Mouse (Mus musculus) forelimb bud, embryonic 11.5 days (tissue): ENCODE results near the gene Dcun1d3.

Experiments
- DNase-seq: peaks from one replicate; pipeline ENCODE4 v3.0.0-alpha.2; 2012; ENCODE audit warnings: low read depth, low spot score

Gene Dcun1d3

DNA sequence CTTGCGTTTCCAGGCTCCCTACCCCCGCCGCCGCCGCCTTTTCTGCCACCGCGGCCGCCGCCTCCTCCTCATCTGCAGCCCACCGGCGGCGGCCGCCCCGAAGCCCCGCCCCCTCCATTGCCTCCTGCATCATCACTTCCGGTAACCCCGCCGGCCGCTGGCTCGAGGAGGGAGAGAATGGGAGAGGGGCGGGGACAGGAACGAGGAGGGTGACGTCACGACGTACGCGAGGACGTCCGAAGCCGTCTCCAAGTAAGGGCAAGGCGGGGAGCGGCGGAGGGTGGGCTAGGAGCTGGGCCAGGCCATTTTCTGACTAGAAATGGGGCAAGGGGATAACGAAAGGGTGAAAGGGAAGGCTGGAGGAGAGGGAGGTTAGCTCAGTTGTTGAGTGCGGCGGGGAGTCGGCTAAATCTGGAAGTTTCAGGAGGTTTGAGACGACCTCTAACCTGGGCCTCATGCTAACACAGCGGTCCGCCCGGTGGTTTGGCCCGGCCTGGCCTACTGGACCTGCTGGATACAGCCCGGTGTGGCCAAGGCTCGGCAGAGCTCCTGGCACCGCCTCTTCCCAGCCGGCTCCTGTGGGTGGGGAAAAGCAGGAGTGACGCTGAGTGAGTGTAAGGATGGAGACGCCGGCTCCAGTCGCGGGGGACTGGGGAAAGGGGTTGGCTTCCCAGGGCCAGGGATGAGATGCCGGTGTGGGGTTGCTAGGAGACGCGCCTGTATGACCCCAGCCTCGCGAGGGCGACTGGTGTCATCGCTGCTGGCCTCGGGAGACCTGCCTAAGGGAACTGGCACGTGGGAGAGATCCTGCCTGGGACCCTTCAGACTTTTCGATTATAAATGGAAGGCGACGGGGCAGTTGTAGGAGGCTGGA, at the start of gene Dcun1d3, which contains the start of gene Lyrm1:
Dcun1d3 (minus strand) TSS at position 660 of the 874 bp plus-strand sequence.
Lyrm1 (plus strand) TSS at position 223 of the 874 bp plus-strand sequence.
- DNase-seq: peak; percentile 98

DNA sequence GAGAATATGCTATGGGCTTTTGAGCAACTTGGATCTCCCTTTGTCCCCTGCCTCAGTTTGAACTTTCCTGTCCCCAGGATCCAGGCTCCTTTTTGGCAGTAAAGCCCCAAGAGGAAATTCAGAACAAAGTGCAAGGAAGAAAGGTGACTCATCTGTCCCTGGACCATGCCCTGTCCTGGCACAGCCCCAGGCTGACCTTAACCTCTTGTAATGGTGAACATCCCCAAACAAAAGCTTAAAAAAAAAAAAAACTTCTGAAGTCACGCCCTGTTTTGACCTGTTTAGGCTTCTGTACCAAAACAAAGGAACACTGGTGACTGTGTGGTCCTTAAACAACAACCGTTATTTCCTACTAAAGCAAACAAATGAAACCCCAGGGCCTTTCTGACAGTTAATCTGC, 45.5 kb upstream of the Dcun1d3 start:
- no peak for DNase-seq

DNA sequence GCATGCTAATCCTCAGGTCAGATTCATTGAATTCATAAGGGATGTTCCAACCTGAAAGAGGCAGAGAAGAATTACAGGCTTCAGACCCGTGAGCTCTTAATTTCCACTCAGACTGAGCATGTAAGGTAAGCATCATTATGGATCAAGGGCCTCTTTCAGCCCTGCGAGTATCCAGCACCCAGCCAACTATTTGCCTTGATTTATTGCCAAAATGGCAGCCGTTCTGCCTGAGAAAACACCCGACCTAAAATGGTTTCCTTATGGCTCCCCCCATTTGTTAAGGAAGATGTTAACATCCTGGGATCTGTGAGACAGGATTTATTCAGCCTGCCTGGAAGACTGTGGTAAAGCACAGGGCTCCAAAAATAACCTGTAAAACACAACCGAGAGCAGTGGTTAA, 40.9 kb upstream of the Dcun1d3 start:
- no peak for DNase-seq

DNA sequence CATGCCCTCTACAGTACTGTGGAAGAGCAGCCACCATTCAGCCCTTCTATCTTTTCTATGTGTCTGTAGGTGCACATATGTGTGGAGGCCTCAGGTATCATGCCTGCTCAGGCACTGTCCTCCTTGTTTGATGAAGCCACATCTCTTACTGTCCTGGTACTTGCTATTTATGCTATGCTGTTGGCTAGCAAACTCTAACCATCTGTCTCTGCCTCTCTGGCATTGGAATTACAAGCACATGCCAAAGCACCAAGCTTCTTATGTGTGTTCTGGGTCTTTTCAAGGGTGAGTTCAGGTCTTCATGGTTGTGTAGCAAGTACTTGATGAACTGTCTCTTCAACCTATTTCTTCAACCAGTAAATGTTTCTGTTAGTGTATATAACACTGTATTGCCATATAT, 40.2 kb upstream of the Dcun1d3 start:
- DNase-seq: no peak

DNA sequence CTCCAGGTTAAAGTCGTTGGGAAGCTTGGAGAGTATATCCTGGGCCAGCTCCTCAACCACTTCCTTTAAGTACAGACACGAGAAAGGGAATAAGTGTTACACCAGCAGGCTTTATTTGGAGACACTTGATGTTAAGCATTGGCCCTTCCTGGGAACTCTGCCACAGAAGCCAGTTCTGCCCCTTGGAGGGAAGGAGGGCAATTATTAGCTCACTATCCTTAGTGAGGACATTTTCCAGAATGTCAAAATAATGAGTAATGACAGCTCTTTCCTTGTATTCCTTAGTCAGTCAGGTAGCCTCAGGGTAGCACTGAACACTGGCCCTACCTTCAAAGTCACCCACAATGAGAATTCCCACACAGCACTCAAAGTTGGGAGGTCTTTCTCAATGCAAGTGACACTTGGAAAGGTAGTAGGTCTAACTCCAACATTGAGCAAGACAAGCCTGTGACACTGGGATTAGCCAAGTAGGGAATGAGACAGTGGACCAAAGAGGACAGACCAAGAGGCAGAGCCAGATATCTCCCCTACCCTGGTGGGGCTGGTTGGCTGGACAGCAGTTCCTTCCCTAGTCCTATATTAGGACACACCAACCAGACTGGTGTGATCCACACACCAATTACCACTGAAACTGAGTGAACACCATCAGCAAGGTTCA, 32.8 kb upstream of the Dcun1d3 start:
- no peak for DNase-seq

DNA sequence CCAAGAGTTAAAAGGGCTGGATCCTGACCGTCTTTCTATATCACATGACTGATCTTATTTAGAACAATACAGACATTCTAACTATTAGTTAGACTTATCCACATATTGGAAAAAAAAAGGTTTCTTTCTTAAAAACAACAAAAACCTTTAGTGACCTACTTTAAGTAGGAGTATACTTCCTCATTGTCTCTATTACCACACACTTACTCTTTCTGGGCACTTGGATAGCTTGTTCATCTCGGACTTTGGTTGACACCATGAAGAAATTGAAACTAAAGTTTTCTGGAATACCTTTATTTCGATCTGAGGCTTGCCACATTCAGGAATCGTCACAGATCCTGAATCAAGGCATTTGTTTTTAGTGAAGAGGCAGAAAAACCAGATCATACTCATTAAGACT, 25.0 kb upstream of the Dcun1d3 start:
- no peak for DNase-seq

DNA sequence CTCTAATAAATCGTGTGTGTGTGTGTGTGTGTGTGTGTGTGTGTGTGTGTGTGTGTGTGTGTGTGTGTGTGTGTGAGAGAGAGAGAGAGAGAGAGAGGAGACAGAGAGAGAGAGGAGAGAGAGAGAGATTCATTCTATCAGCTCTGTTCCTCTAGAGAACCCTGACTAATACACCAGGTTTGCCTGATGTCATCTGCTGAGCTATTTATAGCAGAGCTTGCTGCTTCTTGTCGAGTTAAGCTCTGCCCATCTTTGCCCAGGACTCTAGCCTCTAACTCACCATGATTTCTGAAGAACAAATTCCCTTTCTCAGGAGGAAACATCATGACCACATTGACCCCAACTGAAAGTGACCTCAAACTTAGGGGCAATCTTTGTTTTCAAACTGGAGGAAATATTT, 24.4 kb upstream of the Dcun1d3 start:
- no peak for DNase-seq

DNA sequence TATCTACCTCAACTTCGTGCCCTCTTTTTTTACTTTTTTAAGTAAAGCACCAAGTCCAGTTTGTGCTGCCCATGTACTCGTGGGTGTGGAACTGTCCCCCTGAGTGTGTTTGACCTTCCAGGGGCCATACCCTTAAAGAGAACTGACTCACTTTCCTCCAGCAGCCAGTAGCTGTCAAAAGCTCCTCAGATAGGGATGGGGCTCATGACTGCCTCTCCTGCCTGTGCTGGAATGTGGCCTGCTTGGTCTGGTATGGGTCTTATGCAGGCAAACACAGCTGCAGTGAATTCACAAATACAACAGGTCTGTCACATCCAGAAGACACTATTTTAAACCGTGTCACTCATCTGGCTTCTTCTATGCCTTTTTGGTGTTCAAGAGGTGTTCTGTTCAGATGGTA, 15.6 kb upstream of the Dcun1d3 start:
- DNase-seq: no peak

DNA sequence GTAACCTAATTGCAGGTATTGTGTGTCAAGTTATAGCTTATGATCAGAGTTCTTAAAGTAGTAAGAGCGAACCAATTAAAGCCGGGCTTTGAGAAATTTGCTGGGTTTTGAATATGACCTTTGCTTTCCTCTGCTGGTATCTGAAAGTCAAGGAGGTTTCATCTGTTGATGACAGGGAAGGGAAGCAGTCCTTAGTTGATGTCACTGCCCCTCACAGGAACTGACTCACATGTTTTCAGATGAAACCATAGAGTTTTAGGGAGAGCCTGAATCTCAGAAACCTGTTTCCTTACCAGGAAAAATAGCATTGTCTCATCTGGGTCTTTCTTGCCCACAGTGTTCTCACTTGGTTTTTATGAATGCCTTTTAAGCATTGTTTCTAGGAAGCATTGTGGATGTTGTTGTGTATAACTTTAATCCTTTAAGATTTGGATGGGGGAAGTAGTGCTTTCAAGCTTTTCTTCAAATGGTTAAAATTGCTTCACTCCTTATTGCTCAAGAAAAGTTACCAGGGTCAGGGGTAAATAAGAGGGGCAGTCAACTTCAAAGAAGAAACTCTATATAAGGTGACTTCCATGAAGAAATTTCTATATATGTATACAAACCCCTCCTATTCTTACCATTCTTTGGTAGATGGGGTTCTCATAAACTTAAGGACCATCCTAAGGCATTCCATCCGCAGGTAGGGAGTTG, 10.6 kb upstream of the Dcun1d3 start:
- DNase-seq: no peak

DNA sequence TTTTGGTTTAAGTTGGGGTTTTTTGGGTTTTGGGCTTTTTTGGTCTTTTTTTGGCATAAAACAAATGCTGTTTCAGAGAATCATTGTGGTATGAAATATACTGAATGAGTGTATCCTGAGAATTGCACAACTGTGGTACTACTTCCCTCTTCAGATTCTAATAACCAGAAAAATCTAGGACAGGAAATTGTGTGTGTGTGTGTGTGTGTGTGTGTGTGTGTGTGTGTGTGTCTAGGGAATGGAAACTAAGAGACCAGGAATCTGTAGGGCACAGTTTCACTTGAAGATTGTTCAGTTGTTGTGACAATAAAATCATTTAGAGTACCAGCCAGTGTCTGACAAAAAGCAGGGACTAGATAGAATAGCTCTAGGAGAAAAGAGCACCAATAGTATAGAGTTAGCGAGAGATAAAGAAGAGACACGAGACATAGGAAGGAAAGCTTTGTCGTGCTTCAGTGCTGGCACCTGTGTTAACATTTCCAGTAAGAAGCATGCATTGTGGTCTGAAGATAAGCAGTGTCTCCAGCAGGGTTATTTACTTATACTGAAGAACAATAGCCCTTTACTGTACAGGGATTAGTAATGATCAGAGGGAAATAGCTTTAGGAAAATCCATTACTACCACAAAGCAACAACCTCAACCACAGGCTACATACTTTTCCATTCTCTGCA, 3.4 kb upstream of the Dcun1d3 start:
- no peak for DNase-seq

DNA sequence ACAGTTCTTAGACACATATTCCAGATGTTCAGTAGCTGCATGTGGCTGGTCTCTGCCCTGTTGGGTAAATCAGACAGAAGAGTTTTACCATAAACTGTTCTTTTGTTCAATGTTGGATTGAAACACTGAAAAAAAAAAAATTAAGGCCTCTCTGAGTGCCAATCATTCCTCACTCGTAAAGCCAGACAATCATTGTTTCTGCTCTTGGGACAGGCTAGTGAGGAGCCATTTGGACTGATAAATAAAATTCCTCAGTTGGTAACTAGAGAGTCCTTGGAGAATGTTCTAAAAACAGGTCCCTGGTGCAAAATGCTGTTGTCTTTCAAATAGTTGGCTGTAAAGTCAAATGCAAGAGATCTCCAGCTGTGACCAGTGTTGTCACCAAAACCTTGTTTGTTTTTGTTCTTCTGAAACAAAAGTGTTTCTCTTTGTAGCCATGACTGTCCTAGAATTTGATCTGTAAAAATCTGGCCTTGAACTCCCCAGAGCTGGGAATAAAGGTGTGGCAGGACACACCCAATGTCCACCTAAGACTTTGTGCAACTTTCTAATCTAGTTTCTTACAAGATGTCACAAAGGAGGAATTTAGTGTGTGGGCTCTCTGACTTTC, 2.3 kb upstream of the Dcun1d3 start:
- no peak for DNase-seq

DNA sequence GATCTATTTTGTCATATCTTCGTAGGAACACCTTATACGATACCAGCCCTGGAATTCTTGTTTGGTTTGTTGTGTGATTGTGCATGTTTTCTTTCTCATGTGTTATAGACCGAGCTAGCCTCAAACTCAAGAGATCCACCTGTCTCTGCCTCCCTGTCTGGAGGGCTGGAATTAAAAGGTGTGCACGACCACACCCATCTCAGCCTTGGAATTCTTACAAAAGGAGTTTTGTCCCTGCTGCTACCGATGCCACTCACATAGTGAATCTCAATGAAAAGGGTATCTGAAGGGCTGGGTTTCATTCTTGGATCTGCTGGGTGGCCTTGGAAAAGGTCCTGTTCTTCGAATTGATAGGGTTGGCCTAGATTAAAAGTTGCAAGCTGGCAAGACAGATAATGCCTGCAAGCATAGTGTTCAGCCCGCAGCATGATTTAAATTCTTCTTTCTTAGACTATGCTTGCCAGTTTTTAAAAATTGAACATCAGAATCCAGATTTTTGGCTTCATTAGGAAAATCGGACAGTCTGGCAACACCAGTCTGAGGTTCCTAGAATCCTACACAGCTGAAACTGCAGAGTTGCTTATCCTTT, 1.5 kb upstream of the Dcun1d3 start:
- DNase-seq: no peak

DNA sequence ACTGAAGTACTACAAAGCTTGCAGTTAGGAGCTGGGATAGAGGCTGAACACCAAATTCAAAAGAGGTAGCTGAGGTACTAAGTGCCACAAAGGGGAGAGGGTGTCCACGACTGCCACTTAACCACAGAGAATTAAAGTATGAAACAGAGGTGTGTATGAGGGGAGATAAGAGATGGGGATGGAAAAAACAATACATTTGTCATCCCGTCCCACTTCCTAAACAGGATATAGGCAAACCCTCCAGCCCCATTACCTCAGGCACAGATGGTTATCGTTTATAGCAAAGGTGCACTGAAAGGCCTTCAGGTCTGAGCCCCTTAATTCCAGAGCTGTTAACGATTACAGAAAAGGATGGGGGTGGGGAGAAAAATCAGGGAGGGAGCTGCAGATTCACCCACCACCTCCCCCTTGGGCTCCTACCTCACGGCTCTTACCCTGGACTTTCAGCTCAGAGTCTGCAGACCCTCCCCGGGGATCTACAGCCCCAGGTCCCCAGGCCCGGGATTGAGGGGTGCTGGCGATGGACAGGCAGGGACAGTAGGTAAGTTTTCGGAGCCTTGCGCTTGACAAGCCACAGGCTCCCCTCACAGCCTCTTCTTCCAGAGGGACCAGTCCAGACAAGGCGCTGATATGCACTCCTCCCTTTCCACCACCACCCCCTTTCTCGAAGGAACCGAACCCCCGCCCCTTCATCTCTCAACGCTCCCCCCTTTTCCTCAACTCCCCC, 1.1 kb downstream of the Dcun1d3 start:
- DNase-seq: peak; percentile 35

DNA sequence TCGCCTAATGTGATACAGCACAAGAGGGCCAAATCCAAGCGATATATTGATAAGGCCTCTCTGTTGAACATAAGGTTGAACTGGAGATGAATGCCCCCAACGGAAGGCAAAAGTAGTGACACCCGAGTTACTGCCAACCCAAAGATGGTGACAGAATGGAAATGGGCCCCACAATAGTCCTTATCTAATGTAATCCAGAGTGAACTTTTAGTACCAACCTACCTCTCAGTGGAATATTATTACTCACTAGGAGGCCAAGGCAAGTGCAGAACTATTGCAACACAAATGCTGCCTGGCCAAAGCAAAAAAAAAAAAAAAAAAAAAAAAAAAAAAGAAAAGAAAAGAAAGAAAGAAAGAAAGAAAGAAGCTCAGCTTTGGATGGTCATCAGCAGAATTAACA, 3.4 kb downstream of the Dcun1d3 start:
- DNase-seq: no peak

DNA sequence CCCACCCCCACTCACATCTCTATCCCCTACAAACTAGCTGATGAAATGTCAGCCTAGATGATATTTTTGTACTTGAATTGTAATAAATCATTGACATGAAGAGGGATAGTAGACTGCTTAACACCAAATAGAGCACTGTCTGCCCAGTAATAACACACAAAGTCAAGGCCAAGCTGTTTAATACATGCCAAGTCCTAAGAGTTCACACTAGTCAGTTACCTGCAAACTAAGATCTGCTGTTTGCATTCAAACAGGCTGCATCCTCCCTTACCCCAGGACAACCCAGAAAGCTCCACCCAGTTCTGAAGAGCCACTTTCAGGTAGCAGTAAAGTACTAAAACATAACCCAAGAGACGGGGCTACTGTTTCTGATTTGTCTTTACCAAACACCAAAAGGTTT, 3.9 kb downstream of the Dcun1d3 start:
- no peak for DNase-seq

DNA sequence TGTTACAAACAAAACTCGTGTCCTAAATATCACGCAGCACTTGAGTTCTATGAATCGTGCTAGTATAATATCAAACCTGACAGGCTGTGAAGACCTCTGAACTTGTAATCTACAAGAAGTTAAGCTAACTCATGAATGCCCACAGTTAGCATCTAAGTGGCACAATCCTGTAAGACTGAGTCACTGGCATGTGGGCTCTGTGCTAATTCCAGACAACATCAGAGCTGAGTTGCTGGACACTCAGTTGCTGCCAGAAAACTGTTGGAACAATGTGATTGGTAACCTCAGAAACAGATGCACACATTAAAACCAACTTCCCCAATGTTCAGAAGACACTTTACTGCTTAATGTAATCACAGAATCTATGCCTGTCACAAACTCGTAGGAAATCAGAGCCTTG, 8.2 kb downstream of the Dcun1d3 start:
- no peak for DNase-seq

DNA sequence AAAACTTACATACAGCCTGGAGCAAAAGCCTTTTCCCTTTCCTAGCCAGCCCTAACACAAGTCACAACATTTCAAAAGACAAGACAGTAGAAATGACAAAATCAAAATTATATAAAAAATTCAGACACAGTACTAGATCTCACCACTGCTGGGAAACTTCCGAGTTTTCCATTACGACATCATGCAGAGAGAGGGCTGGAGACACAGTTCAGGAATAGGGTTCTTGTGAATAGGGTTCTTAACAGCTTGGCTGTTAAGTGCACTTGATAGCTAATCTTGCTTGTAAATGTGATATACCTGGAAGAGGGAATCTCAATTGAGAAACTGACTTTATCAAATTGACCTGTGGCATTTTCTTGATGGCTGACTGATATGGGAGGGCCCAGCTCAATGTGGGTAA, 14.9 kb downstream of the Dcun1d3 start:
- DNase-seq: no peak

DNA sequence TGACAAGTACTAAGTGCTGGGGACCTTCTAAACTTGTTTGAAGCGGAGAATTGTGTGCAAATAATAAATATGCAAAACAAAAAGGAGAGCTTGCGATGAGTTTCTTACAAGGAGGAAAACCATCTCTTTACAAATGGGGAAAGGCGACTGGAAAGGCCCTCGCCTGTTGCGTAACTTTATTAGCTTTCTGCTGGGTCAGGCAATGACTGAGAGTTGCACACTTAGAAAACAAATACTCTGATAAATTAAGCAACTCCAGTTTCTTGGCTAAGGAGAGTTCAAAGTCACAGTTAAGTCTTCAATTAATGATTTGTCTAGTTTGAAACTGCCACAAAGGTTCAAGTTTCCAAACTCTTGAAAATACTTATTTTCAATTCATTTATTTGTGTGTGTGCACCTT, 15.8 kb downstream of the Dcun1d3 start:
- DNase-seq: no peak

DNA sequence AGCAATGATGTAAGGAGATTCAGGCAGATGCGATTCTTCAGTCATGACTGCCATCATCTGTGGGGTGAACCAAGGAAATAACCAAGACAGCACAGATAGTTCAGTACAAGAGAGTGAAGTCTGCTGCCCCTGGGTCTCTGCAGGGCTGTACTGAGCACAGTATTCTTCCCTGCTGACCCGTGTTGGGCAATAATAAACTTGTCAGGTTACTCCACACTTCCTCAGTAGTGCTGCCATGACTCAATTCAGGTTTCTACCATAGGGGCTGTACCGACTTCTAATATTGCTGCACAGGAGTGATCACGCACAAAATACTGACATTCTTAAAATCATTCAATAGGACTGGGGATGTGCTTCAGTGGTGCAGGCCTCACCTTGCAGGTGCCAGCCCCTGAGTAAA, 16.9 kb downstream of the Dcun1d3 start:
- no peak for DNase-seq

DNA sequence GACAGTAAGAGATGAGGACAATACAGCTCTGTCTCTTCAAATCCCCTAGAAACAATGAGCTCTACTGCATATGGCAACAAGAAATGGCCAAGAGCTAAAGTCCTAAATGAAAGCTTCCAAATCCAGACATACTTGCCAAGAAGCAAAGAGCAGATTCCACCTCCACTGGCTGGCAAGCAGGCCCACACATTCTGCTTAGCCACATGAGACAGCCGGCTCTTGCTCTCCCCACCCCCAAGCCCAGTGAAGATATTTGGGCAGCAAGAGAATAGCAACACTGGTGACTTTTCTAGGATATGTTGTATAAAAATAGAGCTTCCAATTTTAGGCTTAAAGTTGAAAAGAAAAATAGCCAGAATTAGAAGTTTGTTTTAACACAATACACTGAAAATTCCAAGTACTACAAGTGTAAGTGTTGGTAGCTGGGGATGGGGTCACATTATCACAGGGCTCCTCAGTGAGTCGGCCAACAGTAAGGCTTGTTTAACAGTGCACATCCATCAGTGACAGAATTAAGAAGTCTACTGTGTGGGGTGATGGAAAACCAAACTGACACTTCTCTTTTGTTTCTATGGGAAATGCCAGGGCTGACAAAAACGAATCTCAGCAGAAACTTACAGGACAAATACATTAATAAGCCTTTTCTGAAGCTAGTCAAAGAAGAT, 20.2 kb downstream of the Dcun1d3 start:
- DNase-seq: no peak
